Mouse (Mus musculus): ENCODE data around the gene Olfr770. TPM values are rescaled to one million over a fixed set of nuclear protein-coding genes. Genes with fewer than 3 reads are reported as not detected.
"Not testable (repeated sequence)": the region's sequence is repeated elsewhere in the genome, so short reads cannot be mapped to it uniquely, and the experiment has no call there.

Olfr770 gene
- polyA plus RNA-seq (2016; fragmentation: Nextera tagmentation; extraction: Ambion mirVana) = not detected in 2 replicates

- no peaks in the 10 kb centered on the region for H3K9me3 ChIP-seq
- H3K27ac ChIP-seq = no peak within 1 kb of the TSS
- no peaks in the 10 kb centered on the region for H3K27me3 ChIP-seq (ENCODE audit: insufficient read depth, poor library complexity, severe bottlenecking)
- H3K4me3 ChIP-seq = no peak within 1 kb of the TSS
- H3K36me3 ChIP-seq = no peaks in the 10 kb centered on the region
- WGBS = 88% methylated on average over 2 of the region's 2 CpGs
- no peak for DNase-seq (ENCODE audit: low spot score)
- no peaks in the 10 kb centered on the region for H3K4me1 ChIP-seq
Measured at GRCm38 (mm10) chr10:129138898-129139297, at the start of gene Olfr770. TSS of gene Olfr770 (minus strand) at chr10:129138998.

GRCm38 (mm10) chr10:129187319-129187718, 48.5 kb upstream of the Olfr770 start, which contains the start of gene Olfr773:
TSS of gene Olfr773 (minus strand) at chr10:129187419.
- not testable (repeated sequence) for H3K4me1 ChIP-seq; H3K36me3 ChIP-seq; H3K27ac ChIP-seq; H3K9me3 ChIP-seq; DNase-seq (ENCODE audit: low spot score); H3K4me3 ChIP-seq; H3K27me3 ChIP-seq (ENCODE audit: insufficient read depth, poor library complexity, severe bottlenecking)

- not testable (repeated sequence) for H3K4me1 ChIP-seq; H3K9me3 ChIP-seq; H3K4me3 ChIP-seq; H3K36me3 ChIP-seq; H3K27me3 ChIP-seq (ENCODE audit: insufficient read depth, poor library complexity, severe bottlenecking); H3K27ac ChIP-seq; DNase-seq (ENCODE audit: low spot score)
- WGBS = 75% methylated on average over 4 of the region's 4 CpGs
Measured at GRCm38 (mm10) chr10:129177821-129178220, 39.0 kb upstream of the Olfr770 start, which contains the start of gene Olfr772. TSS of gene Olfr772 (minus strand) at chr10:129177921.

- Histone ChIP-seq H3K4me1 (no peaks in the 10 kb centered on the region), H3K36me3 (no peaks in the 10 kb centered on the region), H3K27me3 (ENCODE audit: insufficient read depth, poor library complexity, severe bottlenecking) (no peaks in the 10 kb centered on the region), H3K9me3 (no peaks in the 10 kb centered on the region), H3K27ac (no peak within 1 kb of the TSS), H3K4me3 (no peak within 1 kb of the TSS)
- DNase-seq (ENCODE audit: low spot score) = no peak
- WGBS = 76% methylated on average over 1 of the region's 1 CpGs
Measured at GRCm38 (mm10) chr10:129164651-129165050, 25.9 kb upstream of the Olfr770 start, which contains the start of gene Olfr771. TSS of gene Olfr771 (minus strand) at chr10:129164751.

GRCm38 (mm10) chr10:129117761-129118160, 21.0 kb downstream of the Olfr770 start, which contains the start of gene Olfr769:
TSS of gene Olfr769 (minus strand) at chr10:129117861.
- Histone ChIP-seq H3K4me1 (no peaks in the 10 kb centered on the region), H3K27ac (no peak within 1 kb of the TSS), H3K9me3 (no peaks in the 10 kb centered on the region), H3K27me3 (ENCODE audit: insufficient read depth, poor library complexity, severe bottlenecking) (no peaks in the 10 kb centered on the region), H3K4me3 (no peak within 1 kb of the TSS), H3K36me3 (no peaks in the 10 kb centered on the region)
- DNase-seq (ENCODE audit: low spot score) = no peak
- WGBS = 79% methylated on average over 2 of the region's 2 CpGs

- Histone ChIP-seq H3K4me1 (no peaks in the 10 kb centered on the region), H3K9me3 (peaks cover 3% of the 10 kb centered on the region; the same call in 1 of the 2 replicates)
- 92% methylated on average over 3 of the region's 3 CpGs for WGBS
Measured at GRCm38 (mm10) chr10:129115146-129115545, 23.7 kb downstream of the Olfr770 start.

GRCm38 (mm10) chr10:129101231-129101630, 37.6 kb downstream of the Olfr770 start:
- H3K9me3 ChIP-seq = no peaks in the 10 kb centered on the region
- WGBS = 40% methylated on average over 3 of the region's 3 CpGs
- H3K27me3 ChIP-seq (ENCODE audit: insufficient read depth, poor library complexity, severe bottlenecking) = no peaks in the 10 kb centered on the region
- H3K36me3 ChIP-seq = no peaks in the 10 kb centered on the region
- H3K4me3 ChIP-seq = no peak overlapping the region
- DNase-seq (ENCODE audit: low spot score) = no peak
- no peaks in the 10 kb centered on the region for H3K4me1 ChIP-seq
- H3K27ac ChIP-seq = no peak overlapping the region

More at GRCm38 (mm10) chr10:129115146-129115545, 23.7 kb downstream of the Olfr770 start:
- no peak overlapping the region for H3K4me3 ChIP-seq
- H3K27me3 ChIP-seq (ENCODE audit: insufficient read depth, poor library complexity, severe bottlenecking) = no peaks in the 10 kb centered on the region
- H3K27ac ChIP-seq = no peak overlapping the region
- no peak for DNase-seq (ENCODE audit: low spot score)
- no peaks in the 10 kb centered on the region for H3K36me3 ChIP-seq

GRCm38 (mm10) chr10:129099275-129099674, 39.5 kb downstream of the Olfr770 start, which contains the start of gene Olfr768:
TSS of gene Olfr768 (minus strand) at chr10:129099375.
- Histone ChIP-seq H3K4me1 (no peaks in the 10 kb centered on the region), H3K9me3 (no peaks in the 10 kb centered on the region), H3K27me3 (ENCODE audit: insufficient read depth, poor library complexity, severe bottlenecking) (no peaks in the 10 kb centered on the region), H3K36me3 (no peaks in the 10 kb centered on the region), H3K4me3 (no peak within 1 kb of the TSS), H3K27ac (no peak within 1 kb of the TSS)
- 70% methylated on average over 1 of the region's 1 CpGs for WGBS
- no peak for DNase-seq (ENCODE audit: low spot score)

GRCm38 (mm10) chr10:129082810-129083209, 56.0 kb downstream of the Olfr770 start, which contains the start of gene Olfr767:
TSS of gene Olfr767 (minus strand) at chr10:129082910.
- not testable (repeated sequence) for H3K27me3 ChIP-seq (ENCODE audit: insufficient read depth, poor library complexity, severe bottlenecking); H3K36me3 ChIP-seq; H3K9me3 ChIP-seq; DNase-seq (ENCODE audit: low spot score); H3K4me3 ChIP-seq; H3K27ac ChIP-seq; H3K4me1 ChIP-seq

Other genes with a start within 250 kb of the Olfr770 start
- 4.6 and 5.7 TPM in 2 replicates for gene Gdf11, start 247.3 kb downstream of the Olfr770 start, polyA plus RNA-seq (2016; fragmentation: Nextera tagmentation; extraction: Ambion mirVana)
- gene Cd63, start 238.0 kb downstream of the Olfr770 start, polyA plus RNA-seq (2016; fragmentation: Nextera tagmentation; extraction: Ambion mirVana) = 313 and 322 TPM in 2 replicates
- gene Rdh5, start 216.1 kb downstream of the Olfr770 start, polyA plus RNA-seq (2016; fragmentation: Nextera tagmentation; extraction: Ambion mirVana) = 8.8 and 9.9 TPM in 2 replicates
- 182 and 194 TPM in 2 replicates for gene Bloc1s1, start 215.0 kb downstream of the Olfr770 start, polyA plus RNA-seq (2016; fragmentation: Nextera tagmentation; extraction: Ambion mirVana)
- gene Itga7, start 205.2 kb downstream of the Olfr770 start, polyA plus RNA-seq (2016; fragmentation: Nextera tagmentation; extraction: Ambion mirVana) = 1.1 and 1.3 TPM in 2 replicates
- not detected in 2 replicates for gene Mettl7b, start 178.0 kb downstream of the Olfr770 start, polyA plus RNA-seq (2016; fragmentation: Nextera tagmentation; extraction: Ambion mirVana)
- not detected in 2 replicates for gene Olfr9, start 149.6 kb downstream of the Olfr770 start, polyA plus RNA-seq (2016; fragmentation: Nextera tagmentation; extraction: Ambion mirVana)
- not detected in 2 replicates for gene Olfr763, start 128.2 kb downstream of the Olfr770 start, polyA plus RNA-seq (2016; fragmentation: Nextera tagmentation; extraction: Ambion mirVana)
- gene Olfr764-ps1, start 99.1 kb downstream of the Olfr770 start, polyA plus RNA-seq (2016; fragmentation: Nextera tagmentation; extraction: Ambion mirVana) = not detected in 2 replicates
- not detected in 2 replicates for gene Olfr765, start 89.0 kb downstream of the Olfr770 start, polyA plus RNA-seq (2016; fragmentation: Nextera tagmentation; extraction: Ambion mirVana)
- gene Olfr766-ps1, start 70.0 kb downstream of the Olfr770 start, polyA plus RNA-seq (2016; fragmentation: Nextera tagmentation; extraction: Ambion mirVana) = not detected in 2 replicates
- not detected in 2 replicates for gene Olfr767, start 56.1 kb downstream of the Olfr770 start, polyA plus RNA-seq (2016; fragmentation: Nextera tagmentation; extraction: Ambion mirVana)
- not detected in 2 replicates for gene Olfr768, start 39.6 kb downstream of the Olfr770 start, polyA plus RNA-seq (2016; fragmentation: Nextera tagmentation; extraction: Ambion mirVana)
- gene Olfr769, start 21.1 kb downstream of the Olfr770 start, polyA plus RNA-seq (2016; fragmentation: Nextera tagmentation; extraction: Ambion mirVana) = not detected in 2 replicates
- not detected in 2 replicates for gene Olfr771, start 25.8 kb upstream of the Olfr770 start, polyA plus RNA-seq (2016; fragmentation: Nextera tagmentation; extraction: Ambion mirVana)
- gene Olfr772, start 38.9 kb upstream of the Olfr770 start, polyA plus RNA-seq (2016; fragmentation: Nextera tagmentation; extraction: Ambion mirVana) = not detected in 2 replicates
- not detected in 2 replicates for gene Olfr773, start 48.4 kb upstream of the Olfr770 start, polyA plus RNA-seq (2016; fragmentation: Nextera tagmentation; extraction: Ambion mirVana)
- gene Olfr774, start 97.2 kb upstream of the Olfr770 start, polyA plus RNA-seq (2016; fragmentation: Nextera tagmentation; extraction: Ambion mirVana) = not detected in 2 replicates
- not detected in 2 replicates for gene Olfr775, start 109.4 kb upstream of the Olfr770 start, polyA plus RNA-seq (2016; fragmentation: Nextera tagmentation; extraction: Ambion mirVana)
- gene Olfr776, start 120.1 kb upstream of the Olfr770 start, polyA plus RNA-seq (2016; fragmentation: Nextera tagmentation; extraction: Ambion mirVana) = not detected in 2 replicates
- gene Olfr777, start 132.5 kb upstream of the Olfr770 start, polyA plus RNA-seq (2016; fragmentation: Nextera tagmentation; extraction: Ambion mirVana) = not detected in 2 replicates
- not detected in 2 replicates for gene Olfr780, start 179.1 kb upstream of the Olfr770 start, polyA plus RNA-seq (2016; fragmentation: Nextera tagmentation; extraction: Ambion mirVana)
- gene Olfr781, start 189.9 kb upstream of the Olfr770 start, polyA plus RNA-seq (2016; fragmentation: Nextera tagmentation; extraction: Ambion mirVana) = not detected in 2 replicates
- gene Olfr782, start 209.9 kb upstream of the Olfr770 start, polyA plus RNA-seq (2016; fragmentation: Nextera tagmentation; extraction: Ambion mirVana) = not detected in 2 replicates
- gene Olfr784, start 245.1 kb upstream of the Olfr770 start, polyA plus RNA-seq (2016; fragmentation: Nextera tagmentation; extraction: Ambion mirVana) = 0.05 TPM in 1 of 2 replicates, not detected in the other